Mouse (Mus musculus): ENCODE results near the gene Tln2. TPM values are rescaled to one million over a fixed set of nuclear protein-coding genes. Genes with fewer than 3 reads are reported as not detected.

Tln2 gene
- polyA plus RNA-seq, 1 experiment = 0.50 TPM

DNA sequence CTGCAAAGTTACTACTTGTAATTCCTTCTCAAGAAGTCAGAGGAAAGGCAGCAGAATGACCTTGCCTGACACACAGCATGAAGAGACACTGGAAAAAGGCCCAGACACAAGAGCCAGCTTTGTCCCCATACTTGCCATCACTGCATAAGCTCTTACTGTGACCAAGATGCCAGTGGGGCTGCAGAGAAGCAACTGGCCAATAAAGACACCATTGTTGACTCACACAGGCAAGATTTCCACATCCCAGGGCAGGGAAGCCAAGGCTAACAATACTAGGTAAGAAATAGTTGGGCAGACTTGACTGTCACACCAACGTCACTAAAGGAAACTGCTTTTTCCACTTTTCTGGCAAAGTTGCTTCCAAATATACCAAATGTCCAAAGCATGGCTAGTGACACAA, 20.0 kb upstream of the Tln2 start:
- DNase-seq (ENCODE audit: low read depth in 1 of 2, low spot score in 2 of 2) = no peak
- H3K36me3 ChIP-seq (ENCODE audit: control insufficient read depth, insufficient read depth, low read length) = no peaks in the 10 kb centered on the region
- no peak overlapping the region for H3K4me3 ChIP-seq (ENCODE audit: extremely low read depth, insufficient read depth, insufficient read length)
- no peak overlapping the region for H3K27ac ChIP-seq (ENCODE audit: insufficient read depth, low read length)
- WGBS = 97% methylated on average over 1 of the region's 1 CpGs
- H3K4me1 ChIP-seq (ENCODE audit: control insufficient read depth, insufficient read depth, insufficient read length) = no peaks in the 10 kb centered on the region
- H3K27me3 ChIP-seq (ENCODE audit: control insufficient read depth, insufficient read depth, low read length) = no peaks in the 10 kb centered on the region
- no peak for TF ChIP-seq POLR2A (IDR thresholded peaks at IDR 0.05; ENCODE audit: low read depth, low read length)
- TF ChIP-seq CTCF (IDR thresholded peaks at IDR 0.05; ENCODE audit: extremely low read depth, insufficient read depth, insufficient read length, insufficient replicate concordance) = no peak

GRCm38 (mm10) chr9:67574721-67575248, 15.3 kb upstream of the Tln2 start:
- WGBS = 81% methylated on average over 7 of the region's 7 CpGs

DNA sequence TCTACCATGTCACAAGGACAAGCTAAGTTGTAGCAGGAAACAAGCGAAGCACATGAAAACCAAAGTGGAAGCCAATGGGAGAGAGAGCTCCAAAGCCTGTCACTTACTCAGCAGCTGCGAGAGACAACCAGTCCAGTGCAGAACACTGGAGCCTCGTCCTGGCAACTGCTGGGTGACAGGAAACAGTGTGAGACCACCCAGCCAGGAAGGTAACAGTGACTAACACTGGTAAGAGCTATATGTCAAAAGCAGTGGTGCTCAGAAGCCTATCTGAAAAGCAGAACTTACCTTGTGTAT, 14.1 kb upstream of the Tln2 start:
- Histone ChIP-seq H3K36me3 (ENCODE audit: control insufficient read depth, insufficient read depth, low read length) (no peaks in the 10 kb centered on the region), H3K4me3 (ENCODE audit: extremely low read depth, insufficient read depth, insufficient read length) (no peak overlapping the region), H3K27me3 (ENCODE audit: control insufficient read depth, insufficient read depth, low read length) (no peaks in the 10 kb centered on the region), H3K4me1 (ENCODE audit: control insufficient read depth, insufficient read depth, insufficient read length) (no peaks in the 10 kb centered on the region), H3K27ac (ENCODE audit: insufficient read depth, low read length) (no peak overlapping the region)
- 39% methylated on average over 3 of the region's 3 CpGs for WGBS
- TF ChIP-seq POLR2A (IDR thresholded peaks at IDR 0.05; ENCODE audit: low read depth, low read length) (no peak), CTCF (IDR thresholded peaks at IDR 0.05; ENCODE audit: extremely low read depth, insufficient read depth, insufficient read length, insufficient replicate concordance) (no peak)
- no peak for DNase-seq (ENCODE audit: low read depth in 1 of 2, low spot score in 2 of 2)

More at GRCm38 (mm10) chr9:67574721-67575248, 15.3 kb upstream of the Tln2 start:
- TF ChIP-seq POLR2A (IDR thresholded peaks at IDR 0.05; ENCODE audit: low read depth, low read length) (no peak), CTCF (IDR thresholded peaks at IDR 0.05; ENCODE audit: extremely low read depth, insufficient read depth, insufficient read length, insufficient replicate concordance) (no peak)
- Histone ChIP-seq H3K4me1 (ENCODE audit: control insufficient read depth, insufficient read depth, insufficient read length) (no peaks in the 10 kb centered on the region), H3K4me3 (ENCODE audit: extremely low read depth, insufficient read depth, insufficient read length) (no peak overlapping the region), H3K27ac (ENCODE audit: insufficient read depth, low read length) (no peak overlapping the region), H3K36me3 (ENCODE audit: control insufficient read depth, insufficient read depth, low read length) (no peaks in the 10 kb centered on the region), H3K27me3 (ENCODE audit: control insufficient read depth, insufficient read depth, low read length) (no peaks in the 10 kb centered on the region)
- DNase-seq (ENCODE audit: low read depth in 1 of 2, low spot score in 2 of 2) = no peak

GRCm38 (mm10) chr9:67572790-67573682, 13.5 kb upstream of the Tln2 start:
- DNase-seq (ENCODE audit: low read depth in 1 of 2, low spot score in 2 of 2) = no peak
- Histone ChIP-seq H3K27ac (ENCODE audit: insufficient read depth, low read length) (no peak overlapping the region), H3K4me1 (ENCODE audit: control insufficient read depth, insufficient read depth, insufficient read length) (no peaks in the 10 kb centered on the region), H3K36me3 (ENCODE audit: control insufficient read depth, insufficient read depth, low read length) (no peaks in the 10 kb centered on the region), H3K4me3 (ENCODE audit: extremely low read depth, insufficient read depth, insufficient read length) (no peak overlapping the region), H3K27me3 (ENCODE audit: control insufficient read depth, insufficient read depth, low read length) (no peaks in the 10 kb centered on the region)
- TF ChIP-seq POLR2A (IDR thresholded peaks at IDR 0.05; ENCODE audit: low read depth, low read length) = no peak
- WGBS = 78% methylated on average over 10 of the region's 10 CpGs

GRCm38 (mm10) chr9:67565801-67566258, 6.3 kb upstream of the Tln2 start:
- TF ChIP-seq POLR2A (IDR thresholded peaks at IDR 0.05; ENCODE audit: low read depth, low read length) (no peak), CTCF (IDR thresholded peaks at IDR 0.05; ENCODE audit: extremely low read depth, insufficient read depth, insufficient read length, insufficient replicate concordance) (no peak)

GRCm38 (mm10) chr9:67549811-67550501, 9.5 kb downstream of the Tln2 start:
- Histone ChIP-seq H3K27me3 (ENCODE audit: control insufficient read depth, insufficient read depth, low read length) (no peaks in the 10 kb centered on the region), H3K27ac (ENCODE audit: insufficient read depth, low read length) (no peak overlapping the region), H3K4me3 (ENCODE audit: extremely low read depth, insufficient read depth, insufficient read length) (no peak overlapping the region), H3K36me3 (ENCODE audit: control insufficient read depth, insufficient read depth, low read length) (no peaks in the 10 kb centered on the region), H3K4me1 (ENCODE audit: control insufficient read depth, insufficient read depth, insufficient read length) (no peaks in the 10 kb centered on the region)
- no peak for TF ChIP-seq POLR2A (IDR thresholded peaks at IDR 0.05; ENCODE audit: low read depth, low read length)
- no peak for TF ChIP-seq CTCF (IDR thresholded peaks at IDR 0.05; ENCODE audit: extremely low read depth, insufficient read depth, insufficient read length, insufficient replicate concordance)
- 16% methylated on average over 8 of the region's 8 CpGs for WGBS
- no peak for DNase-seq (ENCODE audit: low read depth in 1 of 2, low spot score in 2 of 2)

More at GRCm38 (mm10) chr9:67565801-67566258, 6.3 kb upstream of the Tln2 start:
- 83% methylated on average over 6 of the region's 6 CpGs for WGBS
- Histone ChIP-seq H3K36me3 (ENCODE audit: control insufficient read depth, insufficient read depth, low read length) (no peaks in the 10 kb centered on the region), H3K4me3 (ENCODE audit: extremely low read depth, insufficient read depth, insufficient read length) (no peak overlapping the region), H3K27me3 (ENCODE audit: control insufficient read depth, insufficient read depth, low read length) (no peaks in the 10 kb centered on the region), H3K27ac (ENCODE audit: insufficient read depth, low read length) (no peak overlapping the region), H3K4me1 (ENCODE audit: control insufficient read depth, insufficient read depth, insufficient read length) (no peaks in the 10 kb centered on the region)
- no peak for DNase-seq (ENCODE audit: low read depth in 1 of 2, low spot score in 2 of 2)

Data from spleen, adult 2 months (tissue).